Mouse (Mus musculus): ENCODE results near the gene Loxl3. TPM values are rescaled to one million over a fixed set of nuclear protein-coding genes. Genes with fewer than 3 reads are reported as not detected.

The Loxl3 gene
- polyA plus RNA-seq, 1 experiment: 3.1 TPM

DNA sequence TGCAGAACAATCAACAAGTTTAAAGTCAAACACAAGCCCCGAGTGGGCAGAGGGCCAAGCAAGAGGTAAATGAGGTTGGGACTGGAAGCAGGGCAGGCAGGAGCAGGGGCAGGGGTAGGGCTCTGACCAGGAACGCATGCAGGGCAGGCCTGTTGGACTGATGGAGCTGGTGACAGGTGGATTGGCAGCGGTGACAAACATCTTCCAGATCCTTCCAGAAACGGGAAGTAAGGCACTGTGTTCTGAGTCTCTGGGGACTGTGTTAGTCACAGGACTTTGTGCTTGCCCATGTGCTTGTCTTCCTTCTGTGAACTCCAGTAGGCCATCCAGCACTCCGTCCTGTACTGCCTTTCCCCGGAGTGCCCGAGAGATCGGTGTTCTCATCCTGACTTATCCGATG is 10.8 kb downstream of the Loxl3 start:
- H3K27me3 ChIP-seq (replicated peaks; ENCODE audit: control insufficient read depth, insufficient read depth, low read length): no peaks in the 10 kb centered on the region
- peak; percentile 21 for DNase-seq
- no peak overlapping the region for H3K27ac ChIP-seq (ENCODE audit: insufficient read depth, low read depth, low read length)
- H3K4me1 ChIP-seq (ENCODE audit: control insufficient read depth, insufficient read depth, low read length): no peaks in the 10 kb centered on the region
- H3K4me3 ChIP-seq (ENCODE audit: insufficient read depth, low read depth, low read length): no peak overlapping the region
- H3K36me3 ChIP-seq (ENCODE audit: control insufficient read depth, insufficient read depth, low read length): no peaks in the 10 kb centered on the region
- 67% methylated on average over 9 of the region's 9 CpGs for WGBS
- TF ChIP-seq CTCF (conservative IDR thresholded peaks at IDR 0.05; ENCODE audit: insufficient read depth, insufficient read length, low read depth, low read length) (no peak), POLR2A (IDR thresholded peaks at IDR 0.05; ENCODE audit: low read depth, low read length) (no peak)

DNA sequence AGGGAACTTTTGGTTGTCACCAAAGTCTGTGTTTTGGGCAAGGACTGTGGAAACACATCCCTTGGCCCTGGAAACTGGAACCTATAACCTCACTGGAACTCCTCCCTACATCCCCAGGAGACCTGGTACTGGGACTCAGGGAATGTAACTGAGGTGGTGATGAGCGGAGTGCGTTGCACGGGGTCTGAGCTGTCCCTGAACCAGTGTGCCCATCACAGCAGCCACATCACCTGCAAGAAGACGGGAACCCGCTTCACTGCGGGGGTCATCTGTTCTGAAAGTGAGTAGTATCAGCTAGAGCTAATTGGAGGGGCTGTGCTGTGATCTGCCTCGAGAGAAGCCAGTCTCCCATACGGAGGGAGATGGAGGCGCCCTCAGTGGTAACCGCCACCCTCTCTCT is 15.4 kb downstream of the Loxl3 start:
- H3K4me1 ChIP-seq (ENCODE audit: control insufficient read depth, insufficient read depth, low read length): peaks cover 5% of the 10 kb centered on the region
- TF ChIP-seq POLR2A (IDR thresholded peaks at IDR 0.05; ENCODE audit: low read depth, low read length): no peak
- TF ChIP-seq CTCF (conservative IDR thresholded peaks at IDR 0.05; ENCODE audit: insufficient read depth, insufficient read length, low read depth, low read length): no peak
- WGBS: 79% methylated on average over 10 of the region's 10 CpGs
- no peak overlapping the region for H3K27ac ChIP-seq (ENCODE audit: insufficient read depth, low read depth, low read length)
- H3K27me3 ChIP-seq (replicated peaks; ENCODE audit: control insufficient read depth, insufficient read depth, low read length): no peaks in the 10 kb centered on the region
- no peaks in the 10 kb centered on the region for H3K36me3 ChIP-seq (ENCODE audit: control insufficient read depth, insufficient read depth, low read length)
- no peak overlapping the region for H3K4me3 ChIP-seq (ENCODE audit: insufficient read depth, low read depth, low read length)
- DNase-seq: no peak

DNA sequence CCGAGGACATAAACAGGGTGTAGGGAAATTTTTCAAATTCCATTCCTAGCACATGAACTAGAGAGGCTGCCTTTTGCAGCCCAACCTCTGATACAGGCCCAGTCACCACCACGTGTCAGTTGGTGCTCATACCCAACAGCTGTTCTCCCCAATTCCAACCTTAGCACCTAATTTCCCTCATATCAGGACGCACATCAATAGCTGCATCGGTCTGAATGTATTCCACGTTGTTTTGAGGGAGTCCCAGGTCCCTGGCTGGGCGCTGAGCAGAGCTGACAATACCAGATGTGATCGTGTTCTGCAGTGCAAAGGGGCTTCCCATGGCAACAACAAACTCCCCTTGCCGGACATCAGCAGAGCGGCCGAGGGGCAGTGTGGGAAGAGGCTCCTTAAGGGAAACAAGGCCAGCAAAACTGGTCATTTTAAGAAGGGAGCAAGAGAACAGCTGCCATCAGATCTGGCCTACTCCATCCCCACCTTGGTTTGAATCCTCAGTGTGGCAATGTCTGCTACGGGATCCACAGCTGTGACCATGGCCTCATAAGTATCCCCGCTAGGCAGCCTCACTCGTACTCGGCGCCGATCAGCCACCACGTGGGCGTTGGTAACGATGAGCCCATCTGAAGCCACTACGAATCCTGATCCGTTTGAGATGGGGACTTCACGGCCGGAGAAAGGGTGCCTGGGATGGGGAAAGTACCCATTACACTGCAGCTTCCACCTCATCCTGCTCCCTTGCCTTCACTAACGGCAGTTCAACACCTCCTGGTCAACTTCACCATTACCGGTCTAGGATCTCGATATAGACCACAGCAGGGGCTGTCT is 19.4 kb downstream of the Loxl3 start:
- WGBS: 3% methylated on average over 26 of the region's 26 CpGs
- Histone ChIP-seq H3K4me1 (ENCODE audit: control insufficient read depth, insufficient read depth, low read length) (peaks cover 10% of the 10 kb centered on the region), H3K27me3 (replicated peaks; ENCODE audit: control insufficient read depth, insufficient read depth, low read length) (no peaks in the 10 kb centered on the region), H3K4me3 (ENCODE audit: insufficient read depth, low read depth, low read length) (peak overlapping the region; percentile 79), H3K27ac (ENCODE audit: insufficient read depth, low read depth, low read length) (no peak overlapping the region), H3K36me3 (ENCODE audit: control insufficient read depth, insufficient read depth, low read length) (no peaks in the 10 kb centered on the region)
- peak; percentile 15 for DNase-seq
- TF ChIP-seq POLR2A (IDR thresholded peaks at IDR 0.05; ENCODE audit: low read depth, low read length) (no peak), CTCF (conservative IDR thresholded peaks at IDR 0.05; ENCODE audit: insufficient read depth, insufficient read length, low read depth, low read length) (no peak)

DNA sequence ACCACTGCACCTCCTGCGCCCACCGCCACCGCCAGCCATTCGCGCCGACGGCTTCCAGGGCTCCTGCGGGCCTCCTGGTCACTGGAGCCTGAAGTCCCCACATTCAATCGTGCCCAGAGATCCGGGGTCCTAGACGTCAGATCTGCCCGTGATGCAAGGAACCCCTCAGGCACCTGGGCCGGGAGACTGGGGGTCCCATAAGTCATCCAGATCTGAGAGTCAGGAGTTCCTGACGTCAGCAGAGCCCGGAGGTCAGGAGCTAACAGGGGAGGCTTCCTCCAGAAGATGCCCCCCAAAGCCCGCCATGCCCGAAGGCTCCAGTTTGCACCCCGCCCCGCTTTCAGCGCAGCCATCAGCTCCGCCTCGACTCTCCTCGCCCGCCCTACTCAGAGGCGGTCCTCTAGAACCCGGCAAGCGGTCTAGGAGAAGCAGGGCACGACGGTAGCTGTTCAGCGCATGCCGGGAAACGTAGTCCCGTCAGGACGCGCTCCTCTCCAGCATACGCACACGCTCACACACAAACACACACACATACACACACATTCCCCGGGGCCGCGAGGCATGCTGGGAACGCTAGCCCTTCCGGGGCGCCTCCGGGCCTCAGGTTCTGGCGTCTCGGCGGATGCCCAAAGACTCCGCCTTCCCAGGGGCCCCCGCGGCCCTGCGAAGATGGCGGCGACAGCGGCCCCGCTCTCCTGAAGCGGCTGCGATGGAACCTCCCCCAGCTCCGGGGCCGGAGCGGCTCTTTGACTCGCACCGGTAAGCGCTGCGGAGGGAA is 20.3 kb downstream of the Loxl3 start, which contains the start of gene Aup1:
Aup1 (plus strand) TSS at position 448 of the 778 bp plus-strand sequence.
- H3K27ac ChIP-seq (ENCODE audit: insufficient read depth, low read depth, low read length): peak within 1 kb of the TSS; percentile 61
- WGBS: under 1% methylated on average over 64 of the region's 64 CpGs
- H3K27me3 ChIP-seq (replicated peaks; ENCODE audit: control insufficient read depth, insufficient read depth, low read length): no peaks in the 10 kb centered on the region
- H3K36me3 ChIP-seq (ENCODE audit: control insufficient read depth, insufficient read depth, low read length): no peaks in the 10 kb centered on the region
- peak within 1 kb of the TSS; percentile 79 for H3K4me3 ChIP-seq (ENCODE audit: insufficient read depth, low read depth, low read length)
- peak; percentile 99 for DNase-seq
- peaks cover 10% of the 10 kb centered on the region for H3K4me1 ChIP-seq (ENCODE audit: control insufficient read depth, insufficient read depth, low read length)
- TF ChIP-seq CTCF (conservative IDR thresholded peaks at IDR 0.05; ENCODE audit: insufficient read depth, insufficient read length, low read depth, low read length) (no peak), POLR2A (IDR thresholded peaks at IDR 0.05; ENCODE audit: low read depth, low read length) (peak; percentile 40)

DNA sequence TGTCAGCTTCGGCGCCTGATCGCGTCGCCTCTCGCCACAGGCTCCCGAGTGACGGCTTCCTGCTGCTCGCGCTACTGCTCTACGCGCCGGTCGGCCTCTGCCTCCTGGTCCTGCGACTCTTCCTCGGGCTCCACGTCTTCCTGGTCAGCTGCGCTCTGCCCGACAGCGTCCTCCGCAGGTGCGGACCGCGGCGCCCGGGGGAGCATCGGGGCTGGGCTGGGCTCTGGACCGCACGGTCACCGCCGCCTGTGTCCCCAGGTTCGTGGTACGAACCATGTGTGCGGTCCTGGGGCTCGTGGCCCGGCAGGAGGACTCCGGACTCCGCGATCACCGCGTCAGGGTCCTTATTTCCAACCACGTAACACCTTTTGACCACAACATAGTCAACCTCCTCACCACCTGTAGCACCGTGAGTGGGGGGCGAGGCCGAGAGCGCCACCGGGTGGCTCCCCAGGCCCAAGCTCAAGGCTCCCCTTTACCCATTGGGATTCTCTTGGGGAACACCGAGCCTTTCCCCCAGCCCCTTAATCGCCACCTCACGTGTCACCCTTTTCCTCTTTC is 21.0 kb downstream of the Loxl3 start, which contains the start of gene Htra2:
Htra2 (minus strand) TSS at position 403 of the 561 bp plus-strand sequence.
- DNase-seq: no peak
- under 1% methylated on average over 50 of the region's 50 CpGs for WGBS
- TF ChIP-seq POLR2A (IDR thresholded peaks at IDR 0.05; ENCODE audit: low read depth, low read length) (no peak), CTCF (conservative IDR thresholded peaks at IDR 0.05; ENCODE audit: insufficient read depth, insufficient read length, low read depth, low read length) (peak; percentile 30; the same call in 1 of the 2 replicates)
- H3K27me3 ChIP-seq (replicated peaks; ENCODE audit: control insufficient read depth, insufficient read depth, low read length): no peaks in the 10 kb centered on the region
- H3K4me3 ChIP-seq (ENCODE audit: insufficient read depth, low read depth, low read length): peak within 1 kb of the TSS; percentile 79
- H3K27ac ChIP-seq (ENCODE audit: insufficient read depth, low read depth, low read length): peak within 1 kb of the TSS; percentile 61
- peaks cover 10% of the 10 kb centered on the region for H3K4me1 ChIP-seq (ENCODE audit: control insufficient read depth, insufficient read depth, low read length)
- no peaks in the 10 kb centered on the region for H3K36me3 ChIP-seq (ENCODE audit: control insufficient read depth, insufficient read depth, low read length)

DNA sequence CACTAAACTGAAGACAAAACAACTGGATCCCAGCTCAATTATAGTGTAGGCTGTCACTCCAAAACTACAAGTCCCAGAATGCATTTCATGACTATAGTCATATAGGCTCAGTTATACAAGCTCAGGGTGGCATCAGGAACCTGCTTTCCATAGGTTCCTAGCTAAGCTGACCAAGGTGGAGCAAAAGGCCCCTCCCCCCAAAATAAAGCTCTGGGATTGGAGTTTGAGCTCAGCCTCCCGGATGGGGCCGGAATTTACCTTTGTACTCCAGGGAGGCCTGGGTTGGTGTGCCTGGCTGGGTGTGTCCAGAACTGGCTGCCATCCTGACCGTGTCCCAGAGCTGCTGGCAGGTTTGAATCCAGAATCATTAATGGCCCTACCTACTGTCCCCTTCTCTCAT is 23.8 kb downstream of the Loxl3 start, which contains the start of gene Dqx1:
Dqx1 (plus strand) TSS at position 55 of the 400 bp plus-strand sequence.
- peak; percentile 91 for DNase-seq
- H3K27me3 ChIP-seq (replicated peaks; ENCODE audit: control insufficient read depth, insufficient read depth, low read length): no peaks in the 10 kb centered on the region
- H3K36me3 ChIP-seq (ENCODE audit: control insufficient read depth, insufficient read depth, low read length): no peaks in the 10 kb centered on the region
- WGBS: 36% methylated on average over 3 of the region's 3 CpGs
- no peak within 1 kb of the TSS for H3K27ac ChIP-seq (ENCODE audit: insufficient read depth, low read depth, low read length)
- no peak for TF ChIP-seq POLR2A (IDR thresholded peaks at IDR 0.05; ENCODE audit: low read depth, low read length)
- no peak for TF ChIP-seq CTCF (conservative IDR thresholded peaks at IDR 0.05; ENCODE audit: insufficient read depth, insufficient read length, low read depth, low read length)
- H3K4me1 ChIP-seq (ENCODE audit: control insufficient read depth, insufficient read depth, low read length): peaks cover 10% of the 10 kb centered on the region
- peak within 1 kb of the TSS; percentile 9; the same call in 1 of the 2 replicates for H3K4me3 ChIP-seq (ENCODE audit: insufficient read depth, low read depth, low read length)

Measured in kidney, adult 2 months (tissue).